Mouse (Mus musculus) heart, postnatal 25 days (tissue): ENCODE results near the gene Eloa. TPM values are rescaled to one million over a fixed set of nuclear protein-coding genes. Genes with fewer than 3 reads are reported as not detected.
"Not testable (repeated sequence)": the region's sequence is repeated elsewhere in the genome, so short reads cannot be mapped to it uniquely, and the experiment has no call there.

Experiments used
- DNase-seq: peaks from one replicate; pipeline ENCODE4 v3.0.0; 2022; ENCODE audit warnings: low spot score
- intact Hi-C: fragments of 180-260 bp; cut with DNase I; formaldehyde crosslinking; loops from one replicate; pipeline ENCODE4 v1.15.1; 2025
- total RNA-seq, 2 experiments: library from RNA; stranded (reverse); gene quantifications; 2 replicates each; pipeline ENCODE4 v1.2.3; 2021

The Eloa gene
- total RNA-seq, 2 experiments from 2014 or later: 32.8 to 34.4 TPM

- DNase-seq: peak; percentile 88
- intact Hi-C loops: loop anchor here (5.0 kb wide), 1 partner anchor 65 kb away; the partner anchor contains the start of gene Rpl11
Measured at GRCm38 (mm10) chr4:135986943-135987710, 34.4 kb downstream of the Eloa start, which contains the start of gene Pithd1. Gene Pithd1 (minus strand): TSS chr4:135987264.

GRCm38 (mm10) chr4:135986301-135986942 is 35.1 kb downstream of the Eloa start:
- DNase-seq: no peak
- intact Hi-C loops: loop anchor here (5.0 kb wide), 1 partner anchor 66 kb away; the partner anchor contains the start of gene Rpl11

DNA sequence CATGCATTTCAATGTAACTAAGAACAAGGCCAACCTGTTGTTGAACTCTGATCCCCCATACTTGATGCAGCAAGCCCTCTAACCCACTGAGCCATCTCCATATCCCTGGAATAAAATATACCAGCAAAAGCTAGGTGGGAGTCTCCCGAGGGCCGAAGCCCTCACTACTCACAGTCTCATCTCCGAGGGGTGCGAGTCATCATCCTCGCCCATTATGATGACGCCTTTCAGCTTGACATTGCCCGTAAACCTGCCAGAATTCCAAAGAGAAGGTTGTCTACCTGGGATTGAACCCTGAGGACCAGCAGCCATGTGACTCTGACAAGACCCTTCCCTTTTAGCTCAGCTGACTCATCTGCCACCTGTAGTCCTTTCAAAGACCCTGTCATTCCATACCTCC is 35.8 kb downstream of the Eloa start:
- DNase-seq: no peak
- intact Hi-C loops: loop anchor here (5.0 kb wide), 1 partner anchor 67 kb away; the partner anchor contains the start of gene Rpl11

GRCm38 (mm10) chr4:135985193-135985592 is 36.4 kb downstream of the Eloa start:
- intact Hi-C loops: loop anchor here (5.0 kb wide), 1 partner anchor 67 kb away; the partner anchor contains the start of gene Rpl11
- DNase-seq: no peak

GRCm38 (mm10) chr4:135984556-135984955 is 37.0 kb downstream of the Eloa start:
- DNase-seq: no peak
- intact Hi-C loops: no loop called here

- intact Hi-C loops: no loop called here
- no peak for DNase-seq
Measured at GRCm38 (mm10) chr4:135981524-135982063, 40.0 kb downstream of the Eloa start.

DNA sequence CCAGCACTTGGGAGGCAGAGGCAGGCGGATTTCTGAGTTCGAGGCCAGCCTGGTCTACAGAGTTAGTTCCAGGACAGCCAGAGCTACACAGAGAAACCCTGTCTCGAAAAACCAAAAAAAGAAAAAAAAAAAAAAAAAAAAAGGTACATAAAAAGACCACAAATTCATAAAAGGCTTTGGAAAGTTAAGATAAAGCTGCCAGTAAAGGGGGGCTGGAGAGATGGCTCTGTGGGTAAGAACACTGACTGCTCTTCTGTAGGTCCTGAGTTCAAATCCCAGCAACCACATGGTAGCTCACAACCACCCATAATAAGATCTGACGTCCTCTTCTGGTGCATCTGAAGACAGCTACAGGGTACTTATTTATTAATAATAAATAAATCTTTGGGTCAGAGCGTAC is 41.3 kb downstream of the Eloa start:
- DNase-seq, intact Hi-C loops: not testable (repeated sequence)

- DNase-seq: no peak
- intact Hi-C loops: no loop called here
Measured at GRCm38 (mm10) chr4:135976146-135976545, 45.4 kb downstream of the Eloa start.

- intact Hi-C loops: no loop called here
- no peak for DNase-seq
Measured at GRCm38 (mm10) chr4:135972911-135973811, 48.4 kb downstream of the Eloa start.

- intact Hi-C loops: no loop called here
Measured at GRCm38 (mm10) chr4:135972556-135972906, 49.0 kb downstream of the Eloa start, which contains the start of gene Lypla2. Gene Lypla2 (minus strand): TSS chr4:135972626.

GRCm38 (mm10) chr4:135971805-135972555 is 49.6 kb downstream of the Eloa start:
- intact Hi-C loops: no loop called here

More at GRCm38 (mm10) chr4:135972556-135972906, 49.0 kb downstream of the Eloa start, which contains the start of gene Lypla2:
- DNase-seq: peak; percentile 82

GRCm38 (mm10) chr4:135970585-135970984 is 51.0 kb downstream of the Eloa start:
- no peak for DNase-seq
- intact Hi-C loops: no loop called here

More at GRCm38 (mm10) chr4:135971805-135972555, 49.6 kb downstream of the Eloa start:
- DNase-seq: no peak

DNA sequence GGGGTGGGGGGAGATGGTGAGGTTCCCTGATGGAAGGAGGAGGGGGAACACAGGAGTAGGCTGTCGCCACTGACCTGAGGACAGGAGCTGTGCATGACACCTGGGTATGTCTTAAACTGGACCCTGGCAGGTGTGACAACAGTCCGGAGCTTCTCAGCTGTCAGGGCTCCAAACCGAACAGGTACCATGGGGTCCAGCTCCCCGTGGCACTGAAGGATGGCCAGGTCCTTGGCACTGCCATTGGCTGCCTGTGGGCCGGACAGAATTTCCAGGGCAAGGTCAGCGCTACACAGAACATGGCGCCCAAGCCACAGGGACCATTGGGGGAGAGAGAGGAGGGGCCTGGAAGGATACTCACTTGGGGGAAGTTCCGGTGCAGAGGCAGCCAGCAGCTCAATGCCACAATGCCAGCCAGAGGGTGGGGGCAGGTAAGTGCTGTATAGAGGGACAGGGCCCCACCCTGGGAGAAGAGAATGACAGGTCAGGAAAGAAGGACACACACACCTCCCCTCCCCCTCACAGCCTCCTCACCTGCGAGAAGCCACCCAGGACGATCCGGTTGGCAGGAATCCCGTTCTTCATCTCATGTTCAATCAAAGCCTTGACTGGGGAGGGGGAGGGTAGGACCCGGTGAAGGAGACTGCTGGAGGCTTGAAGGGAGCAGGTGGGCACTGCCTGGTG is 52.4 kb downstream of the Eloa start:
- intact Hi-C loops: no loop called here
- no peak for DNase-seq

GRCm38 (mm10) chr4:135968271-135968869 is 53.2 kb downstream of the Eloa start:
- no peak for DNase-seq
- intact Hi-C loops: no loop called here

GRCm38 (mm10) chr4:135967086-135967760 is 54.3 kb downstream of the Eloa start:
- intact Hi-C loops: no loop called here

DNA sequence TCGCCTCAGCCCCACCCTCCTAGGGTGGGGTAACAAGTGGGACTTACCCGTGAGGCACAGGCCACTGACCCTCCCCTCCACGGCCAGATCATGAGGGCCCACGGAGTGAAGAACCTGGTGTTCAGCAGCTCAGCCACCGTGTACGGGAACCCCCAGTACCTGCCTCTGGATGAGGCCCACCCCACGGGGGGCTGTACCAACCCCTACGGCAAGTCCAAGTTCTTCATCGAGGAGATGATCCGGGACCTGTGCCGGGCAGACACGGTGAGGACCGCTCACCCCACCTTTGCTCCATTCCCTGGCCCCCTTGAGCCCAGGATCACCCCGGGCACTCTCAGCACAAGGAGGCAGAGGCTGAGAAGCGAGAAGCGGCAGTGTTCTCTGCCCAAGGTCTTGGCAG is 55.3 kb downstream of the Eloa start:
- no peak for DNase-seq
- intact Hi-C loops: no loop called here

More at GRCm38 (mm10) chr4:135967086-135967760, 54.3 kb downstream of the Eloa start:
- DNase-seq: no peak

DNA sequence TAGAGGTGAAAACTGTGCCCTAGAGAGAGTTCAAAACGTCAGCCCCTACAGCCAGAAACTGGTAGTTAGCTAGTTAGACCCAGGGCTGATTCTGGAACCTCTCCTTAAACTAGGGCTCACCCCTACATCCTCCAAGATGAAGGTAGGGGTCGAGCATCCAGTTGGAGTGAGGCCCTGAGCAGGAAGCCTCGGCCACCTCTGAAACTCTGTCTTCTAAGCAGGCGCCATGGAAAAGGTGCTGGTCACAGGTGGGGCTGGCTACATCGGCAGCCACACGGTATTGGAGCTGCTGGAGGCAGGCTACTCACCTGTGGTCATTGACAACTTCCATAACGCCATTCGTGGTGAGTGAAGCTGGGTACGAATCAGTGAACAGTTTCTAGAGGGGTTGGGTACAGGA is 56.5 kb downstream of the Eloa start:
- intact Hi-C loops: no loop called here
- DNase-seq: no peak
